In genomic region chr11:48377269-48377668, GRCm38 (mm10) we compare ENCODE assay signal across 16 mouse cellular contexts.
"Had no signal": no experiment of that assay in that cellular context is flagged by ENCODE, and none has a peak within 500 bp of the region (broad histone marks: within the 10 kb centered on the region; RNA-seq: fewer than 3 reads in every experiment).

No protein-coding gene starts in this region.

- H3K4me2 ChIP-seq: neural tube, embryonic 13.5 days; neural tube, embryonic 15.5 days; stomach, embryonic 15.5 days had no signal

- H3K27ac ChIP-seq: neural tube, embryonic 13.5 days; neural tube, embryonic 15.5 days; stomach, embryonic 15.5 days; stomach, postnatal 0 days had no signal

- H3K4me3 ChIP-seq: neural tube, embryonic 13.5 days; neural tube, embryonic 15.5 days; stomach, embryonic 15.5 days had no signal

- H3K9ac ChIP-seq: neural tube, embryonic 13.5 days; neural tube, embryonic 15.5 days; stomach, embryonic 15.5 days had no signal

- H3K27me3 ChIP-seq: neural tube, embryonic 13.5 days; neural tube, embryonic 15.5 days; stomach, embryonic 15.5 days had no signal

- H3K9me3 ChIP-seq: neural tube, embryonic 13.5 days; neural tube, embryonic 15.5 days; stomach, embryonic 15.5 days had no signal

- H3K36me3 ChIP-seq: neural tube, embryonic 13.5 days; neural tube, embryonic 15.5 days; stomach, embryonic 15.5 days had no signal

- H3K4me1 ChIP-seq: neural tube, embryonic 13.5 days; neural tube, embryonic 15.5 days; stomach, embryonic 15.5 days had no signal

- DNase-seq: retina, postnatal 1 day; right cerebral cortex, adult 18-20 months; right cerebral cortex, postnatal 14 days; right cerebral cortex, postnatal 25 days; right cerebral cortex, postnatal 4 days; spleen, adult 18-20 months; thymus, adult 18-20 months; thymus, adult 2 months; thymus, postnatal 14 days; thymus, postnatal 25 days; thymus, postnatal 36 days; thymus, postnatal 4 days had no signal
